Mouse (Mus musculus): ENCODE results near the gene Afap1l2.

GRCm38 (mm10) chr19:56867701-56868100 is 140.3 kb downstream of the Afap1l2 start:
- TF ChIP-seq POLR2A (IDR thresholded peaks at IDR 0.05; ENCODE audit: control insufficient read depth, extremely low read depth, insufficient read depth, low read length, poor library complexity) (no peak), CTCF (IDR thresholded peaks at IDR 0.05; ENCODE audit: borderline replicate concordance, control insufficient read depth, extremely low read depth, insufficient read depth, low read length, poor library complexity) (no peak)

Measured in thymus, adult 2 months (tissue).